Mouse (Mus musculus): ENCODE data around the gene Dennd1b.

GRCm38 (mm10) chr1:139083382-139083781 is 120.1 kb downstream of the Dennd1b start:
- TF ChIP-seq NANOG (IDR thresholded peaks at IDR 0.05; ENCODE audit: borderline replicate concordance, low read length) (no peak), CTCF (conservative IDR thresholded peaks at IDR 0.05; ENCODE audit: low read length) (no peak), POU5F1 (IDR thresholded peaks at IDR 0.05; ENCODE audit: borderline replicate concordance, low read length) (no peak)

Data from E14TG2a.4 (cell line).